Mouse (Mus musculus): Measurements from ENCODE around the gene Taf3.

DNA sequence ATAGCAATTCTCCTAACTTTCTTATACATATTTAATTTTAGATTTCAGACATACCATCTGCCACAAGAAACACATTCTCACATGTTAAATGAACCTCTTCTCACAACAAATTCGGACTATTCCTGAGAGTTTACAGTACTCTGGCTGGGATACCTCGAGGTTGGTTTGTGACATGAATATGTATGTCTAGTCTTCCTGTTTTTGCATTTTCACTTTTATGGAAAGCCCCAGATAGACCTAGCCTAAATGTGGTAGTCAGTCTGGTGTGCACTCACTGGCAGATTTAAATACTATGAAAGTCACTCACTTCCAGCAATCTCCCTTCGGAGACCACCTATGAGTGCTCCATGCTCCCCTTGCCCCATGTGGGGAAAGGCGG, 121.5 kb downstream of the Taf3 start:
- no peak for TF ChIP-seq CTCF (IDR thresholded peaks at IDR 0.05 in 2 of 3, conservative IDR thresholded peaks at IDR 0.05 in 1 of 3; ENCODE audit: control insufficient read depth in 1 of 3, insufficient read depth in 1 of 3, low read depth in 2 of 3, low read length in 3 of 3, poor library complexity in 1 of 3, severe bottlenecking in 1 of 3)
- no peak for TF ChIP-seq EP300 (IDR thresholded peaks at IDR 0.05; ENCODE audit: low read depth in 1 of 2, low read length in 2 of 2)
- no peak for TF ChIP-seq ZC3H11A (IDR thresholded peaks at IDR 0.05; ENCODE audit: low read depth, low read length)
- no peak for TF ChIP-seq ZNF384 (IDR thresholded peaks at IDR 0.05; ENCODE audit: low read depth, low read length)
- TF ChIP-seq ETS1 (IDR thresholded peaks at IDR 0.05; ENCODE audit: low read depth, low read length) = no peak
- no peak for TF ChIP-seq UBTF (IDR thresholded peaks at IDR 0.05; ENCODE audit: borderline replicate concordance, insufficient read depth, low read depth, low read length)
- TF ChIP-seq SMC3 (IDR thresholded peaks at IDR 0.05; ENCODE audit: low read depth, low read length) = no peak
- TF ChIP-seq POLR2A (IDR thresholded peaks at IDR 0.05; ENCODE audit: control insufficient read depth in 1 of 2, insufficient read depth in 1 of 2, low read depth in 1 of 2, low read length in 2 of 2, poor library complexity in 1 of 2) = no peak
- no peak for TF ChIP-seq HCFC1 (IDR thresholded peaks at IDR 0.05; ENCODE audit: low read depth, low read length)
- TF ChIP-seq GATA1 (IDR thresholded peaks at IDR 0.05; ENCODE audit: low read depth, low read length) = no peak
- no peak for TF ChIP-seq MEF2A (IDR thresholded peaks at IDR 0.05; ENCODE audit: extremely low read depth, insufficient replicate concordance, low read depth, low read length, poor library complexity, severe bottlenecking)

Measured in MEL (cell line).